Mouse (Mus musculus) heart, embryonic 11.5 days (tissue): ENCODE measurements around the gene Cables2. TPM values are rescaled to one million over a fixed set of nuclear protein-coding genes. Genes with fewer than 3 reads are reported as not detected.
"Not testable (repeated sequence)": the region's sequence is repeated elsewhere in the genome, so short reads cannot be mapped to it uniquely, and the experiment has no call there.

Experiments used
- ATAC-seq: fragments of 200-750 bp; cut with Nextera tagmentation; replicated peaks from 2 replicates; pipeline ENCODE4 v1.8.0; 2017; ENCODE audit warnings: moderate library complexity; ENCODE audit not compliant: insufficient number of reproducible peaks, low FRiP score, low TSS enrichment
- H3K27ac ChIP-seq: fragments of 300-500 bp; sonication (generic); 2 replicates; pipeline ENCODE4 v1.5.1; 2014; ENCODE audit warnings: mild to moderate bottlenecking, low read depth, low read length
- H3K27me3 ChIP-seq: fragments of 300-500 bp; sonication (generic); 2 replicates; pipeline ENCODE4 v1.6.1; 2014; ENCODE audit warnings: mild to moderate bottlenecking, low read length, mixed read lengths; ENCODE audit not compliant: control insufficient read depth, insufficient read depth
- H3K36me3 ChIP-seq: fragments of 300-500 bp; sonication (generic); 2 replicates; pipeline ENCODE4 v1.6.1; 2014; ENCODE audit warnings: mild to moderate bottlenecking, low read length, moderate library complexity, mixed read lengths; ENCODE audit not compliant: control insufficient read depth, insufficient read depth
- H3K4me1 ChIP-seq: fragments of 300-500 bp; sonication (generic); 2 replicates; pipeline ENCODE4 v1.6.1; 2014; ENCODE audit warnings: low read length; ENCODE audit not compliant: control insufficient read depth, insufficient read depth
- H3K4me2 ChIP-seq: fragments of 300-500 bp; sonication (generic); 2 replicates; pipeline ENCODE4 v1.6.1; 2014; ENCODE audit warnings: mild to moderate bottlenecking, moderate library complexity
- H3K4me3 ChIP-seq: fragments of 300-500 bp; sonication (generic); 2 replicates; pipeline ENCODE4 v1.5.1; 2014; ENCODE audit warnings: low read depth, low read length
- H3K9ac ChIP-seq: fragments of 300-500 bp; sonication (generic); 2 replicates; pipeline ENCODE4 v1.6.1; 2014; ENCODE audit warnings: mild to moderate bottlenecking, low read depth, low read length, moderate library complexity
- H3K9me3 ChIP-seq: fragments of 300-500 bp; sonication (generic); replicated peaks from 2 replicates; pipeline ENCODE4 v1.6.1; 2016; ENCODE audit warnings: low read length; ENCODE audit not compliant: control insufficient read depth
- WGBS: fragments of 180-500 bp; shearing (Covaris S2); extraction: QIAGEN DNeasy Blood & Tissue Kit; methylation state at CpG from one replicate; pipeline ENCODE4 v1.1.7; 2014; ENCODE audit not compliant: insufficient replicate concordance; 5-methylcytosine and 5-hydroxymethylcytosine counted together
- polyA plus RNA-seq: library from polyadenylated mRNA; unstranded; fragments of >200 nt; fragmentation: Nextera tagmentation; extraction: Ambion mirVana; gene quantifications from 2 replicates; pipeline ENCODE4 v1.2.1, GENCODE M21; 2014

Gene Cables2
- polyA plus RNA-seq, 1 experiment from 2014 or later, result 11.8 TPM

DNA sequence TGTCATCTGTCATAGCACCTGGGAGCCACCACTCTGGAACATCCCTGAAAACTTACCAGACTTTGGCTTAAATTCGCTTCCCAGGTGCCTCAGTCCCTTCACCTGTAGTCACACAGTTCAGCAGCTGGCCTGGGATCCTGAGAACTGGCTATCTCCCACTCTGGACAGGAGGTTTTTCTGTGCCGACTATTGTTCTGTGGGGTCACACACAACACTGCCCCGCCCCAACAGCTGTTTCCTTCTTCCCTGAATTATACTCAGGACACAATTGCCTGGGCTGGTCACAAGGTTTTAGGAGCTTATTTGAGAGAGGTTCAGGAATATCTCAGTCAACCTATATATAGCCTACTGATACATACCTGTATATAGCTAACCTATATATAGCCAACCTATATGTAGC, 10.9 kb downstream of the Cables2 start:
- Histone ChIP-seq H3K36me3 (peaks cover 12% of the 10 kb centered on the region), H3K27ac (no peak overlapping the region)
- ATAC-seq, result no peak

DNA sequence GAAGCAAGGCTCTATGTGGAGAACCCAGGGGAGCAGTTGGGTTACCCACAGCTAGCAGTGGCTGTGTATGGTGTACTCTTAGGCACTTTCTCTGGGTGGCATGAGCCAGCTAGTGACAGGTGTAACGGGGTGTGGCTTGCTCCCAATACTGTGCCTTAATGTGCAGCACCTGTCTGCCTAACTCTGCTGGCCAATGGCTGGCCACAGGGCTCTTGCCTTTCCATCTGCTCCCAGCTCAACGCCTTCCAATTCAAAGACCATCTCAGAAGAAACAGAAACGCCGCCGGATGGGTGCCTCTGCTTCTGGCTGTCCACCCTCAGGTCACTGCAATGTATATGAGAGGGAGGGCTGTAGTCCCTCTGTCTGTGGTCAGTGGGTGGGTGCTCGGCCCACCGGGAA, 11.4 kb downstream of the Cables2 start:
- H3K9me3 ChIP-seq, result no peaks in the 10 kb centered on the region
- peaks cover 7% of the 10 kb centered on the region for H3K4me1 ChIP-seq
- peaks cover 12% of the 10 kb centered on the region for H3K36me3 ChIP-seq
- no peak overlapping the region for H3K4me3 ChIP-seq
- no peak overlapping the region for H3K4me2 ChIP-seq
- no peak for ATAC-seq
- H3K27ac ChIP-seq, result no peak overlapping the region
- no peak overlapping the region for H3K9ac ChIP-seq
- no peaks in the 10 kb centered on the region for H3K27me3 ChIP-seq
- WGBS, result 94% methylated on average over 7 of the region's 7 CpGs

More for the DNA sequence above, 10.9 kb downstream of the Cables2 start:
- 62% methylated on average over 3 of the region's 3 CpGs for WGBS
- H3K4me1 ChIP-seq, result peaks cover 7% of the 10 kb centered on the region
- no peak overlapping the region for H3K9ac ChIP-seq
- no peak overlapping the region for H3K4me3 ChIP-seq
- H3K4me2 ChIP-seq, result no peak overlapping the region
- no peaks in the 10 kb centered on the region for H3K27me3 ChIP-seq
- H3K9me3 ChIP-seq, result no peaks in the 10 kb centered on the region

DNA sequence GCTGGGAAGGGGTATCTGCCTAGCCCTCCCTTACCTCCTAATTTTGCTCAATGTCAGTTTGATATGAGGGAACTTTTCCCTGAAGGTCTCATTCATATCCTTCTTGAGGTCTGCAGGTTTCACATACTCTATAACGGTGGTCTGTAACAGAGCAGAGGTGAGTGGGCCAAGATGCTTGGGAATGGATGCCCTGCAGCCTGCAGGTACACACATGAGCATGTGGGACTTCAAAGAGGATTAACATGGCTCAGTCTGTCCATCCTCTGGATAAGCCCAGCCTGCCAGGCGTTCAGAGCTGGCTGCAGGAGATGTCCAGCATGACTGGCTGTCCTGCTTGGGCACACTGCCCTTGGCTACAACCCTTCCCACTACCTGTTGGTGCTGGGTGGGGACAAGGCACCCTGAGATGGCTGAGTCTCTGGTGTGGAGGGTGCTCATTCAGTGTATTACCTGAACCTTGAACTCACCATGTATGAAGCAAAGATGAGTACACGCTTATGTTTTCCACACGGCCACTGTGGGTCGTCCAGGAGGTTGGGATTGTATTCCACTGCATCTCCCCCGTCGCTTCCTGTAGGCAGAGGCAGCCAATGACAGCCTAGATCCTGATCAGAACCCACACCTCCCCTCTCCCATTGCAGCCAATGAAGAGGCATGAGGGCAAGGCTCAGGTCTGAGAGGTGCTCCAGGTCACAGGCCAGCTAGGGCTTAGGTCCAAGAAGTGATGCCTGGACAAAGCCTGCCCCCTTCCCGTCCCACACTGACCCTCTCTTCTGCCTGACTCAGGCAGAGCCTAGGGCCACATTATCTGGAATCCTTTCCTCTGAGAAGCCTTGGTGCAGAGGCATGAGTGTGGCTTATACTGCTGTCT, 12.5 kb downstream of the Cables2 start:
- ATAC-seq, result no peak
- Histone ChIP-seq H3K9ac (no peak overlapping the region), H3K9me3 (no peaks in the 10 kb centered on the region), H3K36me3 (peaks cover 12% of the 10 kb centered on the region), H3K4me3 (no peak overlapping the region), H3K4me2 (no peak overlapping the region), H3K27ac (no peak overlapping the region), H3K4me1 (peaks cover 10% of the 10 kb centered on the region), H3K27me3 (no peaks in the 10 kb centered on the region)
- WGBS, result 61% methylated on average over 8 of the region's 8 CpGs

DNA sequence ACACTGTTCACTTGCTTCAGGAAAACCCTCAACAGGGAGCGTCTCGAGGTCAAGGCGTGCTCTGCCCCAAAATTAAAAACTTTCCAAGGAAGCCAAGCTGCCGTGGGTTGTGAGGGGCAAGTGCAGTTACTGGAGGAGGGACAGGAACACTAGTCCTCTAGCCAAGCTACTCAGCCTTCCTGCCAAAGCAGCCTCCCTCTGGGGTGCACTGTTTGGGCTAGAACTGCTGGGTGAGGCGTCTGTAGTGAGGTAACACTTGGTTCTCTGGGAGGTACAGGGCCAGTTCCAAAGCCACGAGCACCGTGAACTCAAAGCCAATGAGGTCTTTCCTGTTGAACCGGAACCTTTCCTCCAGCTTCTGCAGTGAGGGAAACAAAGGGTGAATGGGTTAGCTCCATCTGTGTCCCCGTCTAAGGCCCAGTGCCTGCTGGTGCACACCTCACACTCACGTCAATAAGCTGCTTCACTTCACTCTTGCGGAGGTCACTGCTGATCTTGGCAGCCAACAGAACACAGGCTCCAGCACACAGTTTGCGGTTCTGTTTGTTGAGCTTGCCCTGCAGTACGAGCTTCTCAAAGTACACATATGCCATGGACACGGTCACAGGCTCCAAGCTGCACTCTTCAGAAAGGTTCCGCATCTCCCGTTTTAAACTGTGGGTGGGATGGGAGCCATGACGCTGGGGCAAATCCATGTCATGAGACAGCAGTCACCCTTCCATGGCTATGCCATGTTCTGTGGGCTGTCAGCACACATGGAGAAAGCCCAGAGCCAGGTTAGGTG, 13.3 kb downstream of the Cables2 start:
- H3K4me3 ChIP-seq, ATAC-seq, H3K9me3 ChIP-seq, H3K27ac ChIP-seq, H3K27me3 ChIP-seq, H3K9ac ChIP-seq, H3K4me2 ChIP-seq: not testable (repeated sequence)
- 71% methylated on average over 17 of the region's 17 CpGs for WGBS
- peaks cover 12% of the 10 kb centered on the region for H3K36me3 ChIP-seq
- peaks cover 12% of the 10 kb centered on the region for H3K4me1 ChIP-seq

DNA sequence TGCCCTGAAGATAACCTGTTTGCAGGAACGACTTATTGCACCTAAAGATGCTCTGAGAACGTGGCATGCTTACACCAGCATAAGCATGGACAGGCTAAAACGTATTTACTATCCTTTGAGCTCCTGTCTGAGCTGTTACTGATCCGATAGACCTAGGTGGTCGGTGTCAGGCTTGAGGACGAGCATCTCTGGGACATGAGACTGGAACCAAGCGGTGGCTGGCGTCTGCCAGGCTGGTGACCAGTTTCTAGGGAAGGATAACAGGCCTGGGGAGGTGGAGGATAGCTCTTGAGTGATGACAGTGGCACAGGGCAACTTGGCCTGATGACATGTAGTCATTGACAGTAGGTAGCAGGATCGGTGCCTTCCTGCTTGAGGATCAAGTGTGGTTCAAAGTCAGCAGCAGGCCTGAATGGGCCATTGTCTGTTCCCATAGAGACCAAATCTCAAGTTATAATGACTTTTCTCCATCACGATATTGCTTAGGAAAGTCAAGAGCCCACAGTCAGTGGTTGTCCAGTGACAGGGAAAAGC, 14.3 kb downstream of the Cables2 start:
- Histone ChIP-seq H3K4me1 (peaks cover 12% of the 10 kb centered on the region), H3K36me3 (peaks cover 12% of the 10 kb centered on the region)
- H3K27me3 ChIP-seq, H3K9me3 ChIP-seq, H3K4me2 ChIP-seq, ATAC-seq, H3K27ac ChIP-seq, H3K9ac ChIP-seq, H3K4me3 ChIP-seq: not testable (repeated sequence)
- 73% methylated on average over 10 of the region's 10 CpGs for WGBS

GRCm38 (mm10) chr2:180257963-180258865, 15.1 kb downstream of the Cables2 start:
- Histone ChIP-seq H3K36me3 (peaks cover 9% of the 10 kb centered on the region), H3K4me1 (peaks cover 12% of the 10 kb centered on the region), H3K4me3 (peak overlapping the region; percentile 96), H3K27ac (peak overlapping the region; percentile 85; the same call in 1 of the 2 replicates), H3K4me2 (peak overlapping the region; percentile 86), H3K9ac (peak overlapping the region; percentile 95), H3K27me3 (no peaks in the 10 kb centered on the region), H3K9me3 (no peaks in the 10 kb centered on the region)
- no peak for ATAC-seq
- 51% methylated on average over 11 of the region's 11 CpGs for WGBS

DNA sequence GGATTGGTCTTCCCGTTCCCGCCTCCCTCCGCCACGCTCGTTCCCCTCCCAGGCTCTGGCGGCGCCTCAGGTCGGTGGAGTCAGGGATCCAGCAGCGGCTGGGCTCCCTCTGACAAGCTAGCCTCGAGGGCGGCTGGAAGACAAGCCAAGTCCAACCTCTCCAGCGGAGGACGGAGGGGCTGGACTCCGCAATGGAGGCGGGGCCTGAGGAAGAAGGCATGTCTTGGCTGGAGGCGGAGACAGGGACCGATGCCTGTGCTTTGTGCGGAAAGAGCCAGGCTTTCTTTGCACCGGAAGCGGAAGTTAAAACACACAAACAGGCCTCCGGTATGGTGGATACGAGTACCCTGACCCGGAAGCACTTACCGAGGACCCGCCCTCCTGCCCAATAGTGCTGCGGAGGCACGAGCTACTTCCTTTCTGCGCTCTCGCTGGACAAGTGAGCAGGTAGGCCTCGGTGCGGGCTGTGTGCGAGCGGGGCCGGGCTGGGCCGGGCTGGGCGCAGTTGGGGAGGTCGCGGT, 16.2 kb downstream of the Cables2 start, which contains the start of gene Rps21:
Gene Rps21 (plus strand): TSS at position 377 of the 521 bp plus-strand sequence.
- WGBS, result under 1% methylated on average over 38 of the region's 38 CpGs
- ATAC-seq, result peak; percentile 97
- peaks cover 9% of the 10 kb centered on the region for H3K4me1 ChIP-seq
- H3K4me2 ChIP-seq, result peak within 1 kb of the TSS; percentile 86
- peaks cover 8% of the 10 kb centered on the region for H3K36me3 ChIP-seq
- peak within 1 kb of the TSS; percentile 93 for H3K27ac ChIP-seq
- H3K9me3 ChIP-seq, result no peaks in the 10 kb centered on the region
- no peaks in the 10 kb centered on the region for H3K27me3 ChIP-seq
- peak within 1 kb of the TSS; percentile 96 for H3K4me3 ChIP-seq
- peak within 1 kb of the TSS; percentile 95 for H3K9ac ChIP-seq
